Mouse (Mus musculus) left cerebral cortex, postnatal 14 days (tissue): Measurements from ENCODE around the gene Rab44. TPM values are rescaled to one million over a fixed set of nuclear protein-coding genes. Genes with fewer than 3 reads are reported as not detected.
"Not testable (repeated sequence)": the region's sequence is repeated elsewhere in the genome, so short reads cannot be mapped to it uniquely, and the experiment has no call there.

Experiments used
- DNase-seq, 2 experiments: peaks; one replicate each; pipeline ENCODE4 v3.0.0; 2021 to 2022; ENCODE audit warnings: low spot score in 2 of 2, mixed read lengths in 1 of 2
- intact Hi-C: fragments of 180-260 bp; cut with DNase I; formaldehyde crosslinking; loops from one replicate; pipeline ENCODE4 v1.15.1; 2025
- total RNA-seq, 2 experiments: library from RNA; stranded (reverse); gene quantifications; 2 replicates each; pipeline ENCODE4 v1.2.3; 2021

Gene Rab44
- total RNA-seq, 2 experiments from 2014 or later = not detected

- DNase-seq = no peak
- intact Hi-C loops = no loop called here
Observed at GRCm38 (mm10) chr17:29085266-29085665, 28.7 kb upstream of the Rab44 start.

GRCm38 (mm10) chr17:29086916-29087315, 27.0 kb upstream of the Rab44 start:
- no peak for DNase-seq
- intact Hi-C loops = no loop called here

GRCm38 (mm10) chr17:29090776-29091175, 23.2 kb upstream of the Rab44 start, which contains the start of gene Cdkn1a:
Gene Cdkn1a, plus strand, starts transcription at chr17:29090976.
- intact Hi-C loops = no loop called here
- no peak for DNase-seq

GRCm38 (mm10) chr17:29091348-29091944, 22.5 kb upstream of the Rab44 start:
- intact Hi-C loops = no loop called here
- DNase-seq = no peak

- intact Hi-C loops = no loop called here
- no peak for DNase-seq
Observed at GRCm38 (mm10) chr17:29092497-29092896, 21.4 kb upstream of the Rab44 start.

GRCm38 (mm10) chr17:29093110-29093952, 20.6 kb upstream of the Rab44 start:
- intact Hi-C loops = no loop called here
- peak; percentile 76 to 78 for DNase-seq

- DNase-seq = no peak
- intact Hi-C loops = no loop called here
Observed at GRCm38 (mm10) chr17:29093961-29094309, 20.0 kb upstream of the Rab44 start.

GRCm38 (mm10) chr17:29094310-29095181, 19.4 kb upstream of the Rab44 start:
- DNase-seq = peak; percentile 44 to 69
- intact Hi-C loops = loop anchor here (1.0 to 5.0 kb wide), 2 partner anchors 45 to 78 kb away; no protein-coding TSS in a partner anchor

- intact Hi-C loops = loop anchor here (1.0 to 5.0 kb wide), 2 partner anchors 46 to 77 kb away; no protein-coding TSS in a partner anchor
- peak; percentile 96 to 98 for DNase-seq
Observed at GRCm38 (mm10) chr17:29095201-29095733, 18.7 kb upstream of the Rab44 start.

- intact Hi-C loops = loop anchor here (1.0 to 5.0 kb wide), 2 partner anchors 13 to 76 kb away; no protein-coding TSS in a partner anchor
- DNase-seq = peak in 1 of 2 experiments; percentile 1
Observed at GRCm38 (mm10) chr17:29096245-29096644, 17.7 kb upstream of the Rab44 start.

- intact Hi-C loops = loop anchor here (1.0 to 5.0 kb wide), 2 partner anchors 12 to 75 kb away; no protein-coding TSS in a partner anchor
- peak in 1 of 2 experiments; percentile 1 for DNase-seq
Observed at GRCm38 (mm10) chr17:29096851-29097561, 16.9 kb upstream of the Rab44 start.

GRCm38 (mm10) chr17:29098291-29098690, 15.7 kb upstream of the Rab44 start:
- DNase-seq = peak in 1 of 2 experiments; percentile 2
- intact Hi-C loops = loop anchor here (5.0 kb wide), 1 partner anchor 74 kb away; no protein-coding TSS in a partner anchor

- peak in 1 of 2 experiments; percentile 1 for DNase-seq
- intact Hi-C loops = loop anchor here (5.0 kb wide), 1 partner anchor 73 kb away; no protein-coding TSS in a partner anchor
Observed at GRCm38 (mm10) chr17:29099076-29099475, 14.9 kb upstream of the Rab44 start.

GRCm38 (mm10) chr17:29100627-29101026, 13.3 kb upstream of the Rab44 start:
- DNase-seq = peak in 1 of 2 experiments; percentile 1
- intact Hi-C loops = no loop called here

GRCm38 (mm10) chr17:29110356-29110755, 3.6 kb upstream of the Rab44 start:
- DNase-seq, intact Hi-C loops: not testable (repeated sequence)

GRCm38 (mm10) chr17:29111332-29111731, 2.6 kb upstream of the Rab44 start:
- no peak for DNase-seq
- intact Hi-C loops = no loop called here

GRCm38 (mm10) chr17:29116023-29116422, 2.1 kb downstream of the Rab44 start:
- intact Hi-C loops = no loop called here
- no peak for DNase-seq

GRCm38 (mm10) chr17:29117006-29117648, 3.2 kb downstream of the Rab44 start:
- DNase-seq = peak in 1 of 2 experiments; percentile 1
- intact Hi-C loops = no loop called here
